Mouse (Mus musculus): ENCODE data around the gene Hspa1l. TPM values are rescaled to one million over a fixed set of nuclear protein-coding genes. Genes with fewer than 3 reads are reported as not detected.
"Not testable (repeated sequence)": the region's sequence is repeated elsewhere in the genome, so short reads cannot be mapped to it uniquely, and the experiment has no call there.

Gene Hspa1l
- polyA plus RNA-seq, 1 experiment from 2014 or later = 0.38 TPM

DNA sequence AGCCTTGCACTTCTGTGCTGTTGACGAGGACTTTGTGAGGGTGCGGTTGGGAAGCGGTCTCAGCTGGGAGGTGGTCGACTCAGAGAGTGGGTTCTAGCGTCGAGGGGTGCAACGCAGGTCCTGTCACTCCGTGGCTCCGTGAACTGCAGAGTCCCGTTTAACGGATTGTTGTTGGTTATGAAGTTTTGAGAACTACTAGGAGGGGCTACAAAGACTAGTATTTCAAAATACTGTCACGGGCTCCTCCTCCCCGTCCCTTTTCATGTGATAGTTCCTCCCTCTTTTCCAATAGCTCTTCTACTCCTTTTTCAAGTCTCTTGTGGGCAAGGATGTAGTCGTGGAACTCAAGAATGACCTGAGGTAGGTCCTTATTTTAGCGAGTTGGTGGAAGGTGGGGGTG, 9.8 kb downstream of the Hspa1l start:
- peak overlapping the region; percentile 80 for H3K4me2 ChIP-seq
- under 1% methylated on average over 15 of the region's 15 CpGs for WGBS (ENCODE audit: insufficient replicate concordance)
- peak overlapping the region; percentile 88 for H3K9ac ChIP-seq
- peaks cover 38% of the 10 kb centered on the region for H3K36me3 ChIP-seq
- H3K4me1 ChIP-seq = peaks cover 45% of the 10 kb centered on the region
- peak overlapping the region; percentile 94 for H3K27ac ChIP-seq
- no peaks in the 10 kb centered on the region for H3K9me3 ChIP-seq (replicated peaks)
- ATAC-seq = no peak
- no peaks in the 10 kb centered on the region for H3K27me3 ChIP-seq (replicated peaks)
- H3K4me3 ChIP-seq = peak overlapping the region; percentile 83

DNA sequence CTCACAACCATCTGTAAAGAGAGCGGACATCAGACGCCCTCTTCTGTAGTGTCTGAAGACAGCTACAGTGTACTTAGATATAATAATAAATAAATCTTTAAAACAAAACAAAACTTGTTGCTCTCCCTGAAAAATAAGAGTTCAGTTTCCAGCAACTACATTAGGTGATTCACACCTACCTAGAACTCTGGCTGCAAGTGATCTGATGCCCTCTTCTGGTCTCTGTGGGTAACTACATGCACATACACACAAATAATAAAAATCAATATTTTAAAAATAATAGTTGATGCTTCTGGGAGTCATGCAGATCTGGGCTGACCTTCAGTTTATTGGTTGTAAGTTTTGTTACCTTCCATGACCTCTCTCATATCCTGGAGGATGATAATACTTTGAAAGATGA, 11.7 kb downstream of the Hspa1l start:
- no peak overlapping the region for H3K27ac ChIP-seq
- H3K9me3 ChIP-seq (replicated peaks) = no peaks in the 10 kb centered on the region
- 57% methylated on average over 2 of the region's 2 CpGs for WGBS (ENCODE audit: insufficient replicate concordance)
- peaks cover 48% of the 10 kb centered on the region for H3K36me3 ChIP-seq
- ATAC-seq = no peak
- 0 out of 2 replicates have a peak overlapping the region, but pooled peaks have one; percentile 80 for H3K4me2 ChIP-seq
- no peaks in the 10 kb centered on the region for H3K27me3 ChIP-seq (replicated peaks)
- H3K4me1 ChIP-seq = peaks cover 45% of the 10 kb centered on the region
- no peak overlapping the region for H3K9ac ChIP-seq
- H3K4me3 ChIP-seq = no peak overlapping the region

DNA sequence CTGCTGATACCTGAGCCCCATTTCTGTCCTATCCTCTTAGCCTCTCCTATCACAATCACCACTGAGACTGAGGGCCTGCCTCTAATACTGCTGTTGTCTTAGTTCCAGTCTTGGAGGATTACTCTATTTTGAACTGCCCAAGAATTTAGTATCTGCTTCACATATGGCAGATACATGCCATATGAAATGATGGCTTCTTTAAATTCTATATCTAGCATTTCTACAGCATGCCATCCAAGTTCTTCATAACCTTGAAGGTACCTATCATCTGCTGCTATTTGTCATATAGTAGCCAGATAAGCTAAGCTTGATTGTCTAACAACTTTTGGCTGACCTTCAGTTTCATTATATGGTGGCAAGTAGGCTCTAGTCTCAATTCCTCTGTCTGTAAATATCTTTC, 22.2 kb downstream of the Hspa1l start:
- H3K9ac ChIP-seq = no peak overlapping the region
- no peak overlapping the region for H3K4me3 ChIP-seq
- ATAC-seq = no peak
- no peaks in the 10 kb centered on the region for H3K27me3 ChIP-seq (replicated peaks)
- H3K36me3 ChIP-seq = peaks cover 71% of the 10 kb centered on the region
- peaks cover 42% of the 10 kb centered on the region for H3K4me1 ChIP-seq
- H3K4me2 ChIP-seq = no peak overlapping the region
- H3K9me3 ChIP-seq (replicated peaks) = no peaks in the 10 kb centered on the region; the same call in 1 of the 2 replicates
- peak overlapping the region; percentile 22; the same call in 1 of the 2 replicates for H3K27ac ChIP-seq

DNA sequence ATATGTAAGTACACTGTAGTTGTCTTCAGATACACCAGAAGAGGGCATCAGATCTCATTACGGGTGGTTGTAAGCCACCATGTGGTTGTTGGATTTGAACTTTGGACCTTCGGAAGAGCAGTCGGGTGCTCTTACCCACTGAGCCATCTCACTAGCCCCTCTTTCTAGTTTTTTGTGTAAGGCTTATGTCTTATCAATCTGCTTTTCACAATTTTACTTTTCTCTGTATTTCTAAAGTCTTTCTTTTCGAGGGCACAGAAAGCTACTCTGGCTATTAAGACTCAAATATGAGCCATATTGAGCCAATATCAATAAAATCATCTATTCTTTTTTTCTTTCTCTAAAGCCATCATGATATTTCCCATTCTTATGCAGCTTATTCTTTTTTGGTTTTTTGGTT, 22.7 kb downstream of the Hspa1l start:
- not testable (repeated sequence) for H3K9ac ChIP-seq; ATAC-seq; H3K4me3 ChIP-seq; H3K27me3 ChIP-seq (replicated peaks); H3K9me3 ChIP-seq (replicated peaks)
- Histone ChIP-seq H3K36me3 (peaks cover 69% of the 10 kb centered on the region), H3K27ac (peak overlapping the region; percentile 30; the same call in 1 of the 2 replicates), H3K4me2 (peak overlapping the region; percentile 51; the same call in 1 of the 2 replicates), H3K4me1 (peaks cover 45% of the 10 kb centered on the region)
- WGBS (ENCODE audit: insufficient replicate concordance) = 83% methylated on average over 4 of the region's 4 CpGs

DNA sequence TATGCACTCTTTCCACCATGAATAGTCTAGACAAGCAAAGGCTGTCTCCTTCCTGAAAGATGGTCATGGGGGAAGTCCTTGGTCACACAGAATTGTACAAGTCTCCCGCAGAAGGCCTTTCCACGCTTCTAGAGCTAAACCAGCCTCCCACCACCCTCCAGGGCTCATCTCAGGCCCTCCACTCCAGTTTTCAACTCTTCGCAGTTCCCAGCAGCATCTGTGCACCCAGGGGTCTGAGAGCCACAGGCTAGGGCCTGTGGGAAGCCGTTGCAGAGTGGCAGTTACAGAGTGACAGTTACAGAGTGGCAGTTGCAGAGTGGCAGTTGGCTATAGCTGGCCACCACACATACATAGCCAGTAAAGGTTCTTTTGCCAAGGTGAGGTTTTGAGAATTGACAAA, 23.4 kb downstream of the Hspa1l start:
- peak overlapping the region; percentile 51 for H3K4me2 ChIP-seq
- H3K27ac ChIP-seq = peak overlapping the region; percentile 70
- H3K4me1 ChIP-seq = peaks cover 45% of the 10 kb centered on the region
- H3K36me3 ChIP-seq = peaks cover 62% of the 10 kb centered on the region
- H3K27me3 ChIP-seq (replicated peaks); H3K9me3 ChIP-seq (replicated peaks); ATAC-seq; H3K9ac ChIP-seq: not testable (repeated sequence)
- H3K4me3 ChIP-seq = peak overlapping the region; percentile 30
- 82% methylated on average over 4 of the region's 4 CpGs for WGBS (ENCODE audit: insufficient replicate concordance)

DNA sequence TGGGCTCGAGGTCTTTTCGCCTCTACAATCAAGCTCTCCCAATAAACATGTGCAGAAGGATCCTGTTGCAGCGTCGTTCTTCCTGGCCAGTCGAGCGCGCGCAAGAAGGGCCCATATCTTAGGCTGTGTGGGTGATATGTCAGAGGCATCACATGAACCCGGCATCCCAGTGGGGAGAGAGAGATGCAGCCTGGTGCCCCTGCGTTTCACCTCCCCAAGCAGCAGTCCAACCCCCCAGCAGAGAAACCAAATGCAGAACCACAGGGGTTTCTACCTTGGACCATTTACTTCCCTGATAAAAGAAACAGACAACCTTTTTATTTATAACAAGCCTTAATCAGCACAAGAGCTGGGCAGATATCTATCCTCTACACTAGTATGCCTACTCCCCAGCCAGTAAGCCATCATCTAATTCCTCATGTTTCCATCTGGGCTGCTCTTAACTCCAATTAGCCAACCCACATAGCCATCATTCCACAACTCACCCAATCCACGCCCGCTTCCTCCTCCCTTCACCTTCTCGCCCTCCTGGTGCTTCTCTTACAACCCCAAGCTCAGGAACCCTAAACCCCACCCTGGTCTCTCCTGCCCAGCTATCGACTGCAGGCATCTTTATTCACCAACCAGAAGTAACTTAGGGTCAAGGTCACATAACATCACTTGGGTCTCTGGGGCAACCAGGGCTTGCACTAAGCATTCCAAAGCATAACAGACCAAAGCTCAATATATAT, 24.1 kb downstream of the Hspa1l start:
- Histone ChIP-seq H3K36me3 (peaks cover 55% of the 10 kb centered on the region), H3K9me3 (replicated peaks) (no peaks in the 10 kb centered on the region; the same call in 1 of the 2 replicates), H3K4me1 (peaks cover 45% of the 10 kb centered on the region), H3K27ac (peak overlapping the region; percentile 96), H3K27me3 (replicated peaks) (no peaks in the 10 kb centered on the region), H3K4me3 (peak overlapping the region; percentile 97), H3K9ac (peak overlapping the region; percentile 87), H3K4me2 (peak overlapping the region; percentile 99)
- 71% methylated on average over 13 of the region's 14 CpGs for WGBS (ENCODE audit: insufficient replicate concordance)
- ATAC-seq = no peak

DNA sequence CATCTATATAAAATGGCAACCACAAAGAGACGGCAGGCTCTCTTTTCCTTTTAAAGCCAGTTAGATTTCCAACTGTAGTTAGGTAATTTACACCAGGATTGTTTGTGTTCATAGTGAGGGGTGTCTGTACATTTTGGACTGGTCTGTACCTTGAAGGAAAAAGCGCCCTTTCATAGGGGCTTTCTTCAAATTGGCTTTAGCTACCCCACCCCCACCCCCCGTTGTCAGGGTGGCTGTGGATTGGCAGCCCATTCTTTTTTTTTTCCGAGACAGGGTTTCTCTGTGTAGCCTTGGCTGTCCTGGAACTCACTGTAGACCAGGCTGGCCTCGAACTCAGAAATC, 24.6 kb downstream of the Hspa1l start:
- peaks cover 48% of the 10 kb centered on the region for H3K4me1 ChIP-seq
- H3K4me3 ChIP-seq = peak overlapping the region; percentile 97
- no peak for ATAC-seq
- 75% methylated on average over 5 of the region's 5 CpGs for WGBS (ENCODE audit: insufficient replicate concordance)
- H3K9ac ChIP-seq = peak overlapping the region; percentile 87
- H3K4me2 ChIP-seq = peak overlapping the region; percentile 99
- peaks cover 51% of the 10 kb centered on the region for H3K36me3 ChIP-seq
- H3K9me3 ChIP-seq (replicated peaks) = no peaks in the 10 kb centered on the region; the same call in 1 of the 2 replicates
- no peaks in the 10 kb centered on the region for H3K27me3 ChIP-seq (replicated peaks)
- peak overlapping the region; percentile 96 for H3K27ac ChIP-seq

DNA sequence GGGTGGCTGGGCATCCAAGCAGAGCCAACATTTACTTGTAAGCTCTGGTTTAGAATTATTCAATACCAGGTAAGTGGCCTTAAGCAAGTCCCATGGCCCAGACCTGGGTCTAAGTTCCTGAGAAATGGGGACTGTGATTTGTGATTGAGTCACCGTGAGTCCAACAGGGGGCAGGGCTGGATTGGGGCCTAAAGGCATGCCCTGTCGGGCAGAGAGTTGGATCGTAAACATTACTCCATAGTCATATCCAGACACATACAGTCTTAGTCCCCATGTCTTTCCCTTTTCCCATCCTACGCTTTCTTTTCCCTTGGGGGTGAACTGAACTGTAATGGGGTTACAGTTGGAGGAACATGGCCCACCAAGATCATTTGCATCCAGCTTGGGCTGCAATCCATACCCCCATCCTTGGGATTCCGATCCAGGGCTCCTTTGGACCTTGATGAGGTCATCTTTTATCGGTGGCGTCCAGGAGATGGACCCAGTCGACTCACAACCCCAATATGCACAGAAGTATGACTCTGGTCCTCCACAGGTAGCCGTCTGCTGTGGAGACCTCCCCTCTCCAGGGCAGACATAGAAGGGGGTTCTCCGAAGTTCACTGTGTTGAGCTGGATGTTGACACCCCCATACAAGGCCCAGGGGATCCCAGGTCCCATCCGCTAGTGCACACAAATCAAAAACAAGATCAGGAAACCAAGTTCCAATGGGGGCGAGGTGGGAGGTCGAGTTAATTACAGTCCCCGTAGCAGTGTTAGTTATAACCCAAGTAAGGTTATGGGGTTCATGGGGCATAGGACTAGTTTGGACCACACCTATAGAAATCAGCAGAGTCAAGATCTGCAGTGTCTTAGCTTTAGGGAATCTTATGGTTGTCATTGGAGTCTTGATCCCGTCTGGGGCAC, 26.3 kb downstream of the Hspa1l start:
- H3K36me3 ChIP-seq = peaks cover 48% of the 10 kb centered on the region
- 75% methylated on average over 15 of the region's 15 CpGs for WGBS (ENCODE audit: insufficient replicate concordance)
- H3K27ac ChIP-seq = peak overlapping the region; percentile 96
- H3K9ac ChIP-seq = peak overlapping the region; percentile 87
- no peaks in the 10 kb centered on the region; the same call in 1 of the 2 replicates for H3K9me3 ChIP-seq (replicated peaks)
- ATAC-seq = no peak
- H3K4me1 ChIP-seq = peaks cover 65% of the 10 kb centered on the region
- H3K4me3 ChIP-seq = peak overlapping the region; percentile 97
- peak overlapping the region; percentile 99 for H3K4me2 ChIP-seq
- no peaks in the 10 kb centered on the region for H3K27me3 ChIP-seq (replicated peaks)

DNA sequence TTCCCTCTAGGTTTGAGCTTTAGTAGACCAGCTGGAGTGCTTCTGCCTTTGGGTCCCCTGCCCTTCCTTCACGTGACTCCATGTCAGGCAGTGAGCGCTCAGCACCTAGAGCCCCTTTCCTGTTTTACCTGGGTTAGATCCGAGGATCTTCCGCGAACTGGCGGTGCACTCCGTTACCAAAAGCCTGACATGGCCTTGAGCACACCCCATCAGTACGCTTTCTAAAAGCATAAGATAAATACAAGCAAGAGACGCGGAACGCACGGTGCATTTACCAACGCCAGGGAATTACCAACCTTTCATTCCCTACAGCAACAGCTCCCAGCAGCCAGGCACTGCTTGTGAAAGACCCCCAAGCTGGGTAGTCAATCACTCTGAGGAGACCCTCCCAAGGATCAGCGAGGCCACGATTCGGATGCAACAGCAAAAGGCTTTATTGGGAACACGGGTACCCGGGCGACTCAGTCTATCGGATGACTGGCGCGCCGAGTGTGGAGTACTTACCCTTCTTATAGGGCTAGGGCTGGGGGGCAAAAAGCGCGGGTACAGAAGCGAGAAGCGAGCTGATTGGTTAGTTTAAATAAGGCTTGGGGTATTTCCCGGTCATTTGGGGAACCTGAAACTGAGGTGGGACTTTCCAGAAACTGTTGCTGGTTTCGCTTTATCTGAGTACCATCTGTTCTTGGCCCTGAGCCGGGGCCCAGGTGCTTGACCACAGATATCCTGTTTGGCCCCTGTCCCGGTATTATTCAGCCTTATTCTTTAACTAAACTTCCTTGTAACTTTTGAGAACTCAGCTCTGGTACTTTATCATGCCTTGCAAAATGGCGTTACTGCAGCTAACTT, 27.6 kb downstream of the Hspa1l start:
- peak; percentile 27 for ATAC-seq
- peak overlapping the region; percentile 99 for H3K9ac ChIP-seq
- peak overlapping the region; percentile 97 for H3K4me3 ChIP-seq
- H3K27ac ChIP-seq = peak overlapping the region; percentile 98
- peak overlapping the region; percentile 99 for H3K4me2 ChIP-seq
- peaks cover 78% of the 10 kb centered on the region for H3K4me1 ChIP-seq
- 5% methylated on average over 31 of the region's 32 CpGs for WGBS (ENCODE audit: insufficient replicate concordance)
- not testable (repeated sequence) for H3K9me3 ChIP-seq (replicated peaks); H3K27me3 ChIP-seq (replicated peaks)
- peaks cover 58% of the 10 kb centered on the region for H3K36me3 ChIP-seq

DNA sequence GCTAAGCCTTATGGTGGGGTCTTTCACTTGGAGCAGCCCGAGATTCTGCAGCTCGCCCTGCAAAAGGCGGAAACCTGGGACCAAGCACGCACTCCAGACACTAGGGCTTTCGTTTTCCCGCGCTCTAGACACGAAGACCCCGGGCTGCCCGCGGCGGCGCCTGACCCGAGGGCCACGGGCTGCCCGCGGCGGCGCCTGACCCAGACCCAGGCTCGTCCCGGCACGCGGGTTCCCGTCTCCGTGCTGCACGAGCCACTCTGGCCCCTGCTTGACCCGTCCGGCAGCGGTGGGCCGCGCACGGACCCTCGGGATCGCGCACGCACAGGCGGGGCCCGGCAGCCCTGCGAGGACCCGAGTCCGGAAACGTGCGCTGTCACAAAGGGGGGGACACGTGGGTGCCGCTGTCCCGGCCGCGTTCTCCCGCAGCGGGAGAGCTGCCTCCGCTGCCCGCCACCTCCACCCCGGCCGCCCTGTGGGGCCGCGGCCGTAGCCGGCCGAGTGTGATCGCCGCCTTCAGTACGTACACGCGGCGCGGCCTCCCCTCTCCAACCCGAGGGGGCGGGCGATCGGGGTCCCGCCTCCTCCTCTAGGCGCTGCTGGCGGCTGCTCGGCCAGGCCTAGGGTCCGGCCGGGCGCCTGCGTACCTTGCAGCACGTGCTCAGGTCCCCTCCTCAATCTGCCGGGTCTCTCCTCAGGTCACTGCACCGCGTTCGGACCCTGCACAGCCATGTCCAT, 28.4 kb downstream of the Hspa1l start, which contains the start of gene Vars:
Gene Vars (plus strand): TSS at position 271 of the 735 bp plus-strand sequence.
- Histone ChIP-seq H3K4me3 (peak within 1 kb of the TSS; percentile 97), H3K9me3 (replicated peaks) (no peaks in the 10 kb centered on the region; the same call in 1 of the 2 replicates), H3K4me1 (peaks cover 73% of the 10 kb centered on the region), H3K27ac (peak within 1 kb of the TSS; percentile 98), H3K4me2 (peak within 1 kb of the TSS; percentile 99), H3K36me3 (peaks cover 61% of the 10 kb centered on the region), H3K9ac (peak within 1 kb of the TSS; percentile 99), H3K27me3 (replicated peaks) (no peaks in the 10 kb centered on the region)
- under 1% methylated on average over 81 of the region's 83 CpGs for WGBS (ENCODE audit: insufficient replicate concordance)
- peak; percentile 81 for ATAC-seq

All from liver, embryonic 12.5 days (tissue).